Mouse (Mus musculus) telencephalon, adult 2 months (tissue): ENCODE measurements around the gene Cdc34.

Source experiments
- DNase-seq: peaks from one replicate; pipeline ENCODE4 v3.0.0-alpha.2; 2011; ENCODE audit warnings: low read depth, low spot score

Cdc34 gene

DNA sequence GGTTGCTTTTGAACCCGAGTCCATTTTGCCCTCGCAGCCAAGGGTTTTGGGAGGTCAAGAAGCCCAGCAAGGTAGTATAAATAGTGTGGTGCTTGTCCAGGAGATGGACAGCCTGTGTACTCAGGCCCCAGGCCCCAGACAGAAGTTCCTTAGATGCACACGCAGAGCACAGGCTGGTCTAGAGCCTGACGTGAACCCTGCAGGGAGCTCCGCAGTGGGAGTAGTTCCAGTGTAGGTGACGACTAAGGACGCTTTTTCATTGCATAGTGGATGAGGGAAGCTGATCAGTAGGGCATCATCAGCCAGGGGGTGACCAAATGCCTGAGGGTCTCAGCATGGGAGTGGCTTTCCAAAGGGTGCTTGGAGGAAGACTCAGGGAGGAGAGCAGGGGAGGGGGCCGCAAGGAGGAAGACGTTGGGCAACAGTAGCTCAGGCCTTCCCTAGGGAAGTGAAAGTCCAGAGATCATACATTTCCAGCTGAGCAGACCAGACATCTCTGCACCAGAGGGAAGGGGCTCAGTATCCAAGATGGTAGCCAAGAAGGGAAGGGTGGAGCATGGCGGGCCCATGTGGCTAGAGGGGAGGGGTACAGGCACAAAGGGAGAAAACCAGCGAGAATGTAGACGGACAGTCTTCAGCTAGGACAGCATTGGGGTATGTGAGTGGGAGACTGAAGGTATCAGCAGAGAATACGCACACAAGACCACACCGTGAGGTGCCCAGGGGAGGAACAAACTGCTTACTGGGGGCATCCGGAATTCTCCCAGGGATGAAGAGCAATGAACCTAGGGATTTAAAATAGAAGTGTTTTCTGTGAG, 11.7 kb upstream of the Cdc34 start:
- no peak for DNase-seq

DNA sequence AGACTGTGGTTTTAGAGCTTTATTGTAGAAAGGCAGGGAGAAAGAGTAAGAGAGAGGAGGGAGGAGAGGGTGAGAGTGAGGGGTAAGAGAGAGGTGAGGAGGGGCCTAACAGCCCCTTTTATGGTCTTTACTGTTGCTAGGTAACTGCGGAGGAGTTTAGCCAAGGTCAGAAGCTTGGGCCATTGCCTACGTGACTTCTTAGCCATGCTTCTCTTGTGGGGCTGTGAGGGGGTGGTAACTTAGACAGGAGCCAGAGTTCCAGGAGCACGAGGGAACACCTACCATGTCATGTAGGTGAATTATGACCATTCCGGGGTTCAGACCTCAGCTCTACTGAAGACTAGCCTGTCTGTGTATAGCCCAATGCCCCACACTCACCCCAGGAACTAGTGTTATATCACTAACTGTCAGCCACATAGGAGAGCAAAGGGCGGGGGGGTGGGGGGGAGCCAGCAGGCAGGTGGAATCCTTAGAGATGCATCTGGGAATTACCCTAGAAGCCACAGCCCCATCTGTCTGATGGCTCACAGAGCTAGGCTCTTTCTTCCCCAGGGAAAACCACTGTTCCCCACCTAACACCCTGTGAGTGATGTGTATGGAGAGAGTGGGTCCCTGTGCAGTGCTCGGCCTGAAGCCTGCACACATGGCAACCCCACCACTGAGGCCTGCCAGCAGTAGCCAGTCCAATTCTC, 10.5 kb upstream of the Cdc34 start:
- DNase-seq = no peak

DNA sequence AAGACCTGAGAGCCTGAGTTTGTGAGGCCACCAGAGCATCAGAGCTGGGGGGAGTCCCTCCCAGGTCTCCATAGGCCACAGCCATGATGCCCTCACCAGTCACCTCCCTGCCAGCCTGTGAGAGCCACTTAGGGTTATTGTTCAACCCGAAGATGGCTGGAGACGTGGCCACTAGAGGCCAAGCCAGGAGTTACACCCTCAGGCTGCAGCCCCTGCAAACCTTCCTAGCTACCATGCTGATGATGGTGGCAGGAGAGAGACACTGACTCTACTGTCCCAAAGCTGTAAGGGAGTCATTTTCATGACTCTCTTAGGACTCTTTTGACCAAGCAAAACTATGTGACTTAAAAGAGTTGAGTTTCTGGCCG, 9.9 kb upstream of the Cdc34 start:
- DNase-seq = no peak

DNA sequence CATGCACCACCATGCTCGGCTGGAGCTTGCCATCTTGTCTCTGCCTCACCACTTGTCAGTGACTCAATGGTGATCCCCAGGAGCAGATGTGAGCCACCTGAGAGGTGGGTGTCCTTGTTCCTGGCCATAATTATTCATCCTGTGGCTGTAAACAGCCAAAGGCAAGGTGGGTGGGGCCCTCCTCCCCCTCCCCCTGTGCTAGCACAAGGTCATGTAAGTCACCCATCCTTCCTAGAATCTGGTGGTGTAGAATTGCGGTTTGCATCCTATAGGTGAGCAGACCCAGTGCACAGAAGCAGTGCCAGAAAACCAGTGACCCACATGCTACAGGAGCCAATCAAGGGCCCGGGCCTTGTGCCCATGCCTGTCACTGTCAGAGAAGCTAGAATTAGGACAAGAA, 8.9 kb upstream of the Cdc34 start:
- no peak for DNase-seq

DNA sequence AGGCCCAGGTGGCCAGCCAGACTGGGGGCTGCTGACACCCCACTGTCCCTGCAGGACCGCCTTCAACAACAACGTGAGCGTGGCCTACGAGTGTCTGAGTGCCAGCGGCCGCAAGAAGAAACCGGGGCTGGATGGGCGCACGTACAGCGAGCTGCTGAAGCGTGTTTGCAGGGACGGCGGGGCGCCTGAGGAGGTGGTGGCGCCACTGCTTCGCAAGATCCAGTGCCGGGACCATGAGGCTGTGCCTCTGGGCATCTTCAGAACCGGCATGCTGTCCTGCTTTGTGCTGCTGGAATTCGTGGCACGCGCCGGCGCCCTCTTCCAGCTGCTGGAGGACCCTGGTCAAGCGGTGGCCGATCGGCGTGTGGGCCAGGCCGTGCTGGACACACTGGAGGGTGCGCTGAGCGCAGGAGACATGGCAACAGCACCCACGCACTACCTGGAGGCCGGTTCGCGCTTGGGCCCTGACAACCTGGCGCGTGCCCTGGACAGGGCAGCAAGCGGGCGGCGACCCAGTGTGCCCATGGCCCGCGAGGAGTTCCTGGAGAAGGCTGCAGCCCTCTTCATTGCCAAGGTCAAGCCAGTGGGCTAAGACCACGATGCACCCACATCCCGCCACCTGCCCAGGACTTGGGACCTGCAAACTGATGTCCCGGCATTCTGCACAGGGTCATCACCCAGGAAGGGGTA, 6.5 kb upstream of the Cdc34 start:
- no peak for DNase-seq

DNA sequence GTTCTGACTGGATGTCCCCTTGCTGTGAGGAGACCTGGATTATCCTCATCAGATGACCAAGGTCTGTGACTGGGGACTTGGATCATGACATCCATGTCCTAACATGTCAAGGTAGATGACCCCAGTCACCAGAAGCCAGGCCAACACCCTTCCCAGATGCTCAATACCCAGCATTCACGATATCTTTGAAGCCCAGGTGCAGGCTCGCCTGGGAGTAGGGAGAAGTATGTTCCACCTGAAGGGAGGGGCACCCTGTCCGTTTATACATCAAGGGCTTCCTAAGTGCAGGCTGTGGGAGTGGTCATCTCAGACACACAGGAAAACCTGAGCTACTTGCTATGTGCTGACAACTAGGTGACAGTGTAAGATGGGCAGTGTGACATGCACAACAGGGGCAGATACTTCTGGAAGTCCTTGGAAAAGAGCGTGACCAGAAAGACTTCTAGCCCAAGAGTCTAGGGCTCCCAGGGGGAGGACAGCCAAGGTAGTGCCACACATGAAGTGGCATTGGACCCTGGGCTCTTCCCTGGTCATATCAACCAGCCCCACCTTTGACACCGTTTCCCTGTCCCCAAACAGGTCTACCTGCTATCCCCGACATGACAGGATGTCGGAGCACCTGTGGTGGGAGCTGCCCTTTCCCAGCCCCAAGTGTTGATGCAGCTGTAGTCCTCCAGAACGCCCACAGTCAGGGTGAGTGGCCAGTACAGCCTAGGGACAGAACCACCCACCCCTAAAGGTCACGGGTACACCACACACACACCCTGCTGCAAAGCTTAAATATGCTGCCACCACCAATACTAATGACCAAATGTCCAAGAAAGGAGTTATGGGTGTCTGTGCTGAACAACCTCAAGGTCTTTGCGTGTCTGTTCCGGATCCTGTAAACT, 1.1 kb upstream of the Cdc34 start:
- DNase-seq = no peak

DNA sequence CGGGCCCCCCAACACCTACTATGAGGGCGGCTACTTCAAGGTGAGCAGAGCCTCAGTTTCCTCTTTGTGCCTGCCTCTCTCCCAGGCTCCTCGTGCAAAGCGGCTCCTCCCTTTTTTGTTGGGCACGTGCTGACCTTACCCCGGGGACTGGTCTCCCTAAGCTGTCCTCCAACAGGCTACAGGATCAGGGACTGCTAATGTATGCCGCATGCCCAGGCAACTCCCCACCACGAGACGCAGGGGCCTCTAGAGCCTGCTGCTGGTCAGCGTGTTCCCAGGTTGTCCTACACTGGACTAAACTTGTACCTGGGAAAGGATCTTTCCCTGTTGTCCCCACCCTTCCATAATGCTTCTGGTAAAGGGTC, 538 bp downstream of the Cdc34 start:
- no peak for DNase-seq

DNA sequence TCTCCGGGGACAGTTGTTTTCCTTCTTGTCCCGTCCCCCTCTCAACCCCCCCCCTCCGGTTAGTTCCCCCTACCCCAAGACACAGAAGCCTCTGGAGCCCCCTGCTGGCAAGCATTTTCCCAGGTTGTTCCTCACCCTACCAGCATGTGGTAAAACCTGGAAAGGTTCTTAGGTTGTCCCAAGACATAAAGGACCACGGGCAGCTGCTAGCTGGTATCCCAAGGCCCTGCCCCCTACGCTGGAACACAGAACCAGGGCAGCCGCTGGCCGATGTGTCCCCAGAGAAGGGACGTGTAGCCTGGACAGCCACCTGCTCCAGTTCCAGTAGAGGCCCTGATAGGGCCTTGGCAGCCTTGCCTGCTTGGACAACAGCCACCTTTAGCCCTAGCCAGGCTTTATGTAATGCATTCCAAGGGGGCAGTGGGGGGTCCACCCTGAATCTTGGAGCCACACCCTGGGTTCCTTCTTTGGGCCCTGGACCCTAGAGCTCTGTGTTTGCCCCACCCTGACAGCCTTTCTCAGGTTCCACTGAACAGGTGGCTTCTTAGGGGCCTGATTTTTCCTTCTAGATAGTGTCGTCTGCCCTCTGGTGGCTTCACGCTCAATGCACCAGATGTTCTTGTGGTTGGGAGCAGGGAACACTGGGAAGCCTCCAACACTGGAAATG, 1.1 kb downstream of the Cdc34 start:
- no peak for DNase-seq

DNA sequence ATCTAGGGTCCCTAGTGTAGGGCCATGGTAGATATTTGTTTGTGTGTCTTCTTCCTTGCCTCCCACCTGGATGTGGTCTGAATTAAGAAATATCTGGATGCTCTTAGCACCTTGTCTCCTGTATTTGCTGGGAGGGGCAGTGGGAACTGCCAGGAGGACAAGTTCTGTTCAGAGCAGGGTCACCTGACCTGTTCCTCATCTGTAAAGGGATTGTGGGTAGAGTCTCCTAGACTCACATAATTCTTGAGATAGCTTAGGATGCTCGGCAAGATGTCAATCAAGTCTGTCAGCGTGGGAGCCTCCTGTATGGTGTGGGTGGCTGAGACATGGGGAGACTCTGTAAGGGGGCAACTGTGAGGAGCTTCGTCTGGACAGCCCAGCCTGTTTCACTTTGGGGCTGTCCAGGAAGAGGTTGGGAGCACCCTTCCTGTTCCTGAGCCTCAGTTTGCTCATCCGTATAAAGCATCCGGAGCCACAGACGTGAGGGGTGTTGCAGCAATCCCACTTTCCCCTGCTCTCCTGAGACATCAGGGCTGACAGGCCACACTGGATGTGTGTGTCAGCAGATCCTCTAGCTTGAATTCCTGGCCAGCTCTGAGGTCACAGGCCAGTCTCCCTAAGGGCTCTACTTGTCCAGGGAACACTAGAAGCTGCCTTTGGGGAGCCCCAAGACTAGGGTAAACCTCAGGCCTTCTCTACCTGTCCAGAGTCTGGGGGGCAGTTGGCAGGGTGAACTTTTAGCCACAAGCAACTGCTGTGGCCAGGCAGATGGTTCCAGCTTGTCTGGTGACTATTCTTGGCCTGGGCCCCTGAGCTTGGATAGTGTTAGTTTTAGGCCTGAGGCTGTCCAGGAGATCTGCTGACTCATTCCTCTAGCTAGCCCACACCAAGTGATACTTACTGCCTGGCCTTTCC, 2.0 kb downstream of the Cdc34 start:
- DNase-seq = no peak

DNA sequence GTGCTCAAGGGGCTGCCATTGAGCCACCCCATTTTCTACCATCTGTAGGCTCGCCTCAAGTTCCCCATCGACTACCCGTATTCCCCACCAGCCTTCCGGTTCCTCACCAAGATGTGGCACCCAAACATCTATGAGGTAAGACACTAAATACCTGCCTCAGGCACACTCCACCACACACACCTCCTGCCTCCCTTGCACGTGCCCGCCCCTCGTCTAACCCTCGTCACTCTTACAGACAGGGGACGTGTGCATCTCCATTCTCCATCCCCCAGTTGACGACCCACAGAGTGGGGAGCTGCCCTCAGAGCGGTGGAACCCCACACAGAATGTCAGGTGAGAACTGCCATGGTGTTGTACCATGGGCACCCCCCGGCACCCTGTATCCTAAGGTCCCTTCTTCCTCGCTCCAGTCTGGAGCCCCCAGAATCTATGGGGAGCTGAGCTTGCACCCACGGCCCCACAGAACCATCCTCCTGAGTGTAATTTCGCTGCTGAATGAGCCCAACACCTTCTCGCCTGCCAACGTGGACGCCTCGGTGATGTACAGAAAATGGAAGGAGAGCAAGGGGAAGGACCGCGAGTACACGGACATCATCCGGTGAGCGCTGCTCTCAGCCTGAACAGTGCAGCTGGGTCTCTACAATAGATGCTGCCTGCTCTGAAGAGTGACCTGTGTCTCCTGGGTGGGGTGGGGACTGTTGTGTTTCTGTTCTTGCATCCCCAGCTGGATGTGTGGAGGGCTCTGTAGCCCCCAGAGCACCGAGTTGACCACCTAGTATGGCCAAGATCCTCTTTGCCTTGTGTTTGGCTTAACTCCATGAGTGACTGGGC, 3.0 kb downstream of the Cdc34 start:
- no peak for DNase-seq

DNA sequence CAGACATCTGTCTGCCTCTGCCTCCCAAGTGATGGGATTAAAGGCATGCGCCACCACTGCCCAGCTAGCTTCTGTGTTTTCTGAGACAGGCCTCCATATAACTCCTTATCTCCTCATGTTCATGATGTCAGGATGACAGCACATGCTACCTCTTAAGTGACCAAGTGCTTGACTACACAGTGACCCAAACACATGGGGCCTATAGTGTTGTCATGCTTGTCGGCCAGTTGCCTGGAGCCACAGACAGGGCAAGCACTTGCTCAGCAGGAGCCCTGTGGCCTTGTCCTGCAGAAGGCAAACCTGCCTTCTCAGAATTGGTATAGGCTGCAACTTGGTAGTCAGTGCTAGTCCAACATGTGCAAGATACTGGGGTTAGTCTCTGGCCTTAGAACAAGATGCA, 4.2 kb downstream of the Cdc34 start:
- DNase-seq = no peak

DNA sequence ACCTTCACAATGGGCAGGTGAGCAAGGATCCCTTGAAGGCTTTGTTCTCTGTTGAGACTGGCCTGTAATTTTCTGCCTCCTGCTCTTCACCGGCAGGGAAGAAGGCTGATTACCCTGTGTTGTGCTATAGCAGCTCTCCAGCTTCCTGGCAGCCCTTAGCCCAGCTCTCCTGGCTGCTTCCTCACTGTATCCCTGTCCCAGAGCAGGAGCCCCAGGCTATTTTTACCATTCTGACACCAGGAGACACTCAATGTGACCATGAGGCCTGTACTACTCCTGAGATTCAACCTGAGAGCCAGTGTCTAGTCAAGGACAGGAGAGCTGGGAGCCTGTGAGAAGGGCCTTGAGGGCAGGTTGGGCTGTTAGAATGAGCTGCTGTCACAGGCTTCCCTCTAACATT, 4.7 kb downstream of the Cdc34 start:
- no peak for DNase-seq

DNA sequence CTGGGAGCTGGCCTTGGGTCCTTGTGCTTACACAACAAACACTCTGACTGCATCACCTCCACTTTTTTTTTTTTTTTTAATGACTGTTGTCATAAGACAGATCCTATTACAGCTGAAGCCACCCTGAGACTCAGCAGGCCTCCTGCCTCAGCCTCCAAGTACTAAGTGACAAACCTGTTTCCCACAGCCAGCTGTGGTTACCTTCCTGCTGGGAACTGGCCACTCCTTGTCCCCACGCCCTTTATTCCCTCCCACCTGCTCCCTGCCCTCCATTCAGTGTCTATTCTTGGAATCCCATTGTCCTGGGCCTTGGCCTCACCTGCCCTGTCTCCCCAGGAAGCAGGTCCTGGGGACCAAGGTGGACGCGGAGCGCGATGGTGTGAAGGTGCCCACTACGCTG, 5.5 kb downstream of the Cdc34 start:
- DNase-seq = no peak

DNA sequence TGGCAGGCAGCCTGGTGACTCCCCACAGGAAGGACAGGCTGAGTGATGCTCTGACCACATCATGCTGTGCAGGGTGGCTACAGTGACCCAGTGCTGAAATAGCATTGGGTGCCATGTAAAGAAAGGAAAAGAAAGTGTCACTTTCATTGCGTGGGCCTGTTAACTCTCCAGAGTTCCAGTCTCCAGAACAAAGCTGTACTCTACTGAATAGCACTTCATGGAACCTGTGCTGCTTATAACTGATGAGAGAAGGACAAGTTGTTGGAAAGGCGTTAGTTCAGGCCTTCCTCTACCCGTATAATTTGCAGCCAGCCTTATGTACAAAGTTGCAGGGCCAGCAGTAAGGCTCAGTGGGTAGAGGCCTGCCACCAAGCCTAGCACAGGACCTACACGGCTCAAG, 6.7 kb downstream of the Cdc34 start, which contains the start of gene Gzmm:
Gzmm (plus strand) TSS at position 301 of the 400 bp plus-strand sequence.
- no peak for DNase-seq

DNA sequence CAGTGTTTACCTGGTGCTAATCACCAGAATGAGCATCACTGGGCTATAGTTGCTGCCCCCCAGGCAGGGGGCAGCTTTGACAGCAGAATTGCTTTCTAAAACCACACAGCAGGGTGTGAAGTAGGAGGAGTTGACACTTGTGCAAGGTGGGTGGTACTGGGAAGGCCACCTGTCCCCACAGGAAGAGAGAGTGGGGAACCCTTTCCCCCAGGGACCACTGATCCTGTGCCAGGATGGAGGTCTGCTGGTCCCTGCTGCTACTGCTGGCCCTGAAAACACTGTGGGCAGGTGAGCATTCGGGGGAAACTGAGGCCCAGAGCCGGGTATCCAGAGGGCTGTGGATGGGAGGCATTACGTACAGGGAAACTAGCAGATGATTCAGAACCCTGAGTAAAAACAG, 7.2 kb downstream of the Cdc34 start:
- DNase-seq = no peak

DNA sequence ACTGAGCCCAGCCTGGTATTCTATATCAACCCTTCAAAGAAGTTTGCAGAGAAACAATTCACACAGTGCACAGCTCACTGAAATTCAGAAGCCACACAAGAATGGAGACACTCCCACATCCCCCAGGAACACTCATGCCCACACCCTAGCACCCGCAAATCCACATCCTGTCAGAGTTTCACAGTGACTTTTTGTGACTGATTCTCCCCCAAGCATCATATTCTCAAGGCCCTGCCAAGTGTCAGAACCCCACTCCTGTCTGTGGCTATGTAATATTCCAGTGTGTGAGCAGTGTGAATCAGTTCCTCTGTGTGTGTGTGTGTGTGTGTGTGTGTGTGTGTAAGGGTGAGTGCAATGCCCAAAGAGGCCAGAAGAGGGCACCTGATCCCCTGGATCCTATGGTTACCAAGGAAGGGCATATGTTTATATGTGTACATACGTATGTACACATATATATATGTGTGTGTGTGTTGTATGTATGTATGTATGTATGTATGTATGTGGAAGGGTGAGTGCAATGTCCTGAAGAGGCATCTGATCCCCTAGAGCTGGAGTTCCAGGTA, 10.1 kb downstream of the Cdc34 start:
- no peak for DNase-seq

DNA sequence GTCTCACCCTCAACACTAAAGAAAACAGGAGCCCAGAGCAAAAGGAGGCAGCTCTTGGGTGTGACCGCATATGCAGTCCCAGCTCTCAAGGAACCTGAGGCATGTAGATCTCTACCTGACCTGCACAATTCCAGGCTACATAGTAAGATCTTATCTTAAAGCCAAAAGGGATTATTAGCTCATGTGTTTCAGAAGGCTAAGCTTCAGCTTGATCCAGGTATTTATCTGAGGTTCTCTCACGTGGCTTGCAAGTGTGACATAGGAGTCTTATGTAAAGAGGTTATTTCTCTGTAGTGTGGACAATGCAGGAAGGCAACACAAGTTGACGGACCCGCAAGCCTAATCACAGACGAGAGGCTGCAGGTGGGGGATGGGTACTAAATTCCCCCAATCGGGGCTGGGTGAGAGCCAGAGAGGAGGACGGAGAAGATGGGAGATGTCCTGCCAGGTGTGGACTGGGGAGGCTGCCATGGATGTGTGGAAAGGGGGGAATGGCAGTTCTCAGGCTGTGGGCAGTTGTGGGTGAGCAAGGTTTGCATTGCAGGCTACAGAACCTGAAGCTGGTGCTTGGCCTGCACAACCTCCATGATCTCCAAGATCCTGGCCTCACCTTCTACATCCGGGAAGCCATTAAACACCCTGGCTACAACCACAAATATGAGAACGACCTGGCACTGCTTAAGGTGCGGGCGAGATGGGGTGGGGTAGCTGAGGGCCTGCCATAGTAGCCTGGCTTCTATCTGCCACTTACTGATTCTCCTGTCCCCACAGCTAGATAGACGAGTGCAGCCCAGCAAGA, 11.8 kb downstream of the Cdc34 start:
- DNase-seq = no peak

DNA sequence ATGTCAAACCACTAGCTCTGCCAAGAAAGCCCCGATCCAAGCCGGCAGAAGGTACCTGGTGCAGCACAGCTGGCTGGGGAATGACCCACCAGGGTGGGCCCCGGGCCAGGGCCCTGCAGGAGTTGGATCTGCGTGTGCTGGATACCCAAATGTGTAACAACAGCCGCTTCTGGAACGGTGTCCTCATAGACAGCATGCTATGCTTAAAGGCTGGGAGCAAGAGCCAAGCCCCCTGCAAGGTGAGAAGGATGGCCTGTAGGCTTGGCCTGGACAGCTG, 12.3 kb downstream of the Cdc34 start:
- DNase-seq = no peak
